Mouse (Mus musculus): ENCODE measurements around the gene Nav1. TPM values are rescaled to one million over a fixed set of nuclear protein-coding genes. Genes with fewer than 3 reads are reported as not detected.

Gene Nav1
- polyA plus RNA-seq, 1 experiment from 2014 or later: 20.7 TPM

DNA sequence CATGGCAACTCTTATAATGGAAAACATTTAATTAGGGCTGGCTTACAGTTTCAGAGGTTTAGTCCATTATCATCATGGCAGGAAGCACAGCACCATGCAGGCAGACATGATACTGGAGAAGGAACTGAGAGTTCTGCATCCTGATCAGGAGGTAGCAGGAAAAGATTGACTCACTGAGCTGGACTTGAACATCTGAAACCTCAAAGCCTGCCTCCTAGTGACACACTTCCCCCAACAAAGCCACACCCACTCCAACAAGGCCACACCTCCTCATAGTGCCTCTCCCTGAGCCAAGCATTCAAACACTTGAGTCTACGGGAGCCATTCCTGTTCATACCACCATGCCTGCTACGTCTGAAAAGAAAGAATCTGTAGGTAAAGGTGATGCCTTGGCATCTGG, 26.8 kb upstream of the Nav1 start:
- H3K4me1 ChIP-seq (replicated peaks): peaks cover 41% of the 10 kb centered on the region
- no peak overlapping the region for H3K27ac ChIP-seq

DNA sequence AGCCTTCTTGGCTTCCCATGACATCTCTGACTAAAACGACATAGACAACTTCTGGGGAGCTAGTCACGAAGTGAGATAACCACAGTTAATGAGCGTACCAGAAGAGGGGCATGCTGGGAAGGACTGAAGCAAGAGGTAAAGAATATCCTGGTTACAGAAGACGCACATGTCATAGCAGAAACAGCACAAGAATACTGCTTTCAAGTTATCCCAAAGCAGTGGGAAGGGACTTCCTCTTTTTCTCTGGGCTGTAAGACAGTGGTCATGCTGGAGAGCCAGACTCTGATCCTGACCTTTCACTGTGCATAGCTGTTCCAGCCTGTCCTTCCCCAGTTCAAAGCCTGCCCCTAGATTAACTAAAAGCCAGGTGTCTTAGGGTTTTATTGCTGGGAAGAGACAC, 26.4 kb upstream of the Nav1 start:
- 82% methylated on average over 4 of the region's 4 CpGs for WGBS
- no peak for ATAC-seq (replicated peaks; ENCODE audit: insufficient number of reproducible peaks, insufficient read depth, low FRiP score, low read depth)
- Histone ChIP-seq H3K4me1 (replicated peaks) (peaks cover 41% of the 10 kb centered on the region), H3K27me3 (no peaks in the 10 kb centered on the region), H3K9me3 (replicated peaks) (no peaks in the 10 kb centered on the region), H3K27ac (no peak overlapping the region), H3K4me3 (no peak overlapping the region), H3K4me2 (no peak overlapping the region), H3K36me3 (no peaks in the 10 kb centered on the region), H3K9ac (no peak overlapping the region)

More for the DNA sequence above, 26.8 kb upstream of the Nav1 start:
- WGBS: 77% methylated on average over 2 of the region's 2 CpGs
- Histone ChIP-seq H3K36me3 (no peaks in the 10 kb centered on the region), H3K4me2 (no peak overlapping the region), H3K9me3 (replicated peaks) (no peaks in the 10 kb centered on the region), H3K9ac (no peak overlapping the region), H3K27me3 (no peaks in the 10 kb centered on the region), H3K4me3 (no peak overlapping the region)
- no peak for ATAC-seq (replicated peaks; ENCODE audit: insufficient number of reproducible peaks, insufficient read depth, low FRiP score, low read depth)

DNA sequence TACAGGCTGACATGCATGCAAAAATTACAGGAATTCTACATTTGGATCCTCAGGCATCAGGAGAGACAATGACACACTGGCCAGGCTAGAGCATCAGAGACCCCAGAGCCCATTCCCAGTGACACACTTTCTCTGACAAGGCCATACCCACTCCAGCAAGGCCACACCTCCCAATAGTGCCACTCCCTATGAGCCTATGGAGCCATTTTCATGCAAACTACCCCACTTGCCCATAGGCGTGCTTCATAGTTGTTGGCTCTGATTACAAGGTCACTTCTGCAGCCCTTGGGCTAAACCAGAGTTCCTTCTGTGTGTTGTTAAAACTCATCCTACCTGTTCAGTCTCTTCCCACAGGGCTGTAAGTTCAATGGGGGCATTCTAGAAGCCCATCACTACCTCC, 25.1 kb upstream of the Nav1 start:
- Histone ChIP-seq H3K9me3 (replicated peaks) (no peaks in the 10 kb centered on the region), H3K4me3 (no peak overlapping the region), H3K27me3 (no peaks in the 10 kb centered on the region), H3K4me2 (no peak overlapping the region), H3K27ac (peak overlapping the region; percentile 31), H3K9ac (no peak overlapping the region), H3K36me3 (no peaks in the 10 kb centered on the region), H3K4me1 (replicated peaks) (peaks cover 35% of the 10 kb centered on the region)
- no peak for ATAC-seq (replicated peaks; ENCODE audit: insufficient number of reproducible peaks, insufficient read depth, low FRiP score, low read depth)
- 69% methylated on average over 1 of the region's 1 CpGs for WGBS

DNA sequence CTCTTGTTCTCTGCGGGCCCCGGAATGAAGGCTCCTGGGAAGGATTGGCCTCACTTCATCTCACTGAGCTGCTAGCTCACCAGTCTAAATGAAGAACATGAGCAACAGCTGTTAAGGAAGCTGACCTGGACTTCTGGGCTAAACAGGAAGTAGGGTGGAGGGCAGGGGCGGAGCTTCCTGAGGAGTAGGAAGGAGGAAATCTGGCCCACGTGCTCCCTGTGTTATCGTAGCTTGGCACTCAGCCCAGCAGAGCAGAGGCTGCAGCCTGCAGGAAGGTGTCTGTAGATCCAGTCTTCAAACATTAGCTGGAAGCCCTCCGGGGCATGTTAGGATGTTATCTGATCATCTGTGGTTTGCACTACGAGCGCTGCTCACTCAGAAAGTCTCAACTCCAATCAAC, 24.4 kb upstream of the Nav1 start:
- Histone ChIP-seq H3K36me3 (no peaks in the 10 kb centered on the region), H3K9ac (no peak overlapping the region), H3K4me2 (peak overlapping the region; percentile 11; the same call in 1 of the 2 replicates), H3K9me3 (replicated peaks) (no peaks in the 10 kb centered on the region), H3K27ac (peak overlapping the region; percentile 69), H3K4me3 (no peak overlapping the region), H3K4me1 (replicated peaks) (peaks cover 32% of the 10 kb centered on the region), H3K27me3 (no peaks in the 10 kb centered on the region)
- peak; percentile 81 for ATAC-seq (replicated peaks; ENCODE audit: insufficient number of reproducible peaks, insufficient read depth, low FRiP score, low read depth)
- 23% methylated on average over 8 of the region's 8 CpGs for WGBS

DNA sequence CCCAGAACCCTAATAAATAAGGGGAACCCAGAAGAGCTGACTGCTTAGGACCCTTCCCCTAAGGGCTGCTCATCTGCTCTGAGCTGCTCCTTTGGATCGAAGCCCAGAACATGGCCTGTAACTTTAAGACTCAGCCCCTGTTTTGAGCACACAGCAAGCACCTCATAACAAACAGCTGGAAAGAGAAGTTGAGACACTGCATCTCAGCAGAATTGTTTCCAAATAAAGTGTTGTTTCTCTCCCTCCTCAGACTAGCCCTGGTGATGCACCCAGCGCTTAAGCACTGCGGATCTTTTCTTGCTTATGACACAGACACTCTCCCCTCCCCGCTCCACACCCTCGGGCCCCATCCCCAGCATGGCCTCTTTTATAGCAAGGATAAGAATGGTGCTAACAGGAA, 22.8 kb upstream of the Nav1 start:
- H3K4me3 ChIP-seq: no peak overlapping the region
- H3K9ac ChIP-seq: no peak overlapping the region
- H3K36me3 ChIP-seq: no peaks in the 10 kb centered on the region
- H3K9me3 ChIP-seq (replicated peaks): no peaks in the 10 kb centered on the region
- no peak for ATAC-seq (replicated peaks; ENCODE audit: insufficient number of reproducible peaks, insufficient read depth, low FRiP score, low read depth)
- H3K4me1 ChIP-seq (replicated peaks): peaks cover 20% of the 10 kb centered on the region
- WGBS: 74% methylated on average over 5 of the region's 5 CpGs
- no peaks in the 10 kb centered on the region for H3K27me3 ChIP-seq
- H3K4me2 ChIP-seq: no peak overlapping the region
- H3K27ac ChIP-seq: no peak overlapping the region

DNA sequence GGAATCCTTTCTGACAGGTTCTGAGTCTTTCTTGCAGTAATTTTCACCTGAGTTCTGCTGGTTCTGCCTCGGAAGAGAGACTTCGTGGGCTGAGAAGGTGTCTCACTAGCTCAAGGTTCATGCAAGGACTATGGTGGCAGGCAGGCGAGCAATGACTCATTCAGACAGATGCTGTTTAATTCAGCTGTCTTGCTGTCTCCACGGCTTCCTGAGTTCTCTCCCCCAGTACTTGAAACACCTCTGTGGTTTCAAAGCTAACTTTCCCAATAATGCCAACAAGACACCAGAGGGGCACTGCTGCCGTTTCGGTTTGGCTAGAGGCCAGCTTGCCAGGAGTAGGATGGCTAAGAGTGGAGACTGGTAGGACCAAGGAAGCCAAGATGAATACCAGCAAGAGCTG, 19.1 kb upstream of the Nav1 start:
- no peaks in the 10 kb centered on the region for H3K36me3 ChIP-seq
- H3K27ac ChIP-seq: no peak overlapping the region
- no peaks in the 10 kb centered on the region for H3K9me3 ChIP-seq (replicated peaks)
- no peak overlapping the region for H3K9ac ChIP-seq
- no peak for ATAC-seq (replicated peaks; ENCODE audit: insufficient number of reproducible peaks, insufficient read depth, low FRiP score, low read depth)
- H3K4me1 ChIP-seq (replicated peaks): peaks cover 13% of the 10 kb centered on the region
- H3K4me3 ChIP-seq: no peak overlapping the region
- H3K27me3 ChIP-seq: no peaks in the 10 kb centered on the region
- WGBS: 80% methylated on average over 6 of the region's 6 CpGs
- H3K4me2 ChIP-seq: no peak overlapping the region

DNA sequence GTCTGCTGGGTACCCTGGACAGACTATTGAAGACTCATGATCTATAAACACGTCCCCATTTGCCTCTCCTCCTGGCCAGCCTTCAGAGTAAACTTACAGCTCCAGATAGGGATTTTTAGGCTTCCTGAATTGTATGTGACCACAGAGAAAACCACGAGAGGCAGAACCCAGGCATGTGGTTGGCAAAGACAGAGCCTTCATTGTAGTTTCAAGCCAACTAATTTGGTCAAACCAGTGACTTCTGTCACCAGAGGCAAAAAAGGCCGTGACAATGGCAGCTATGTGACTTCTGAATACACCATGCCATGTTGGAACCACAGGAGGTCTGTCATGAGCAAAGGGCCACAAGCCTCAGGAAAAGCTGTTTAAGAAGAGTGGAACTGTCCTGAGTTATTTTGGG, 18.6 kb upstream of the Nav1 start:
- no peaks in the 10 kb centered on the region for H3K36me3 ChIP-seq
- H3K27ac ChIP-seq: no peak overlapping the region
- no peak overlapping the region for H3K4me2 ChIP-seq
- no peak overlapping the region for H3K4me3 ChIP-seq
- H3K27me3 ChIP-seq: no peaks in the 10 kb centered on the region
- no peak overlapping the region for H3K9ac ChIP-seq
- no peak for ATAC-seq (replicated peaks; ENCODE audit: insufficient number of reproducible peaks, insufficient read depth, low FRiP score, low read depth)
- H3K4me1 ChIP-seq (replicated peaks): peaks cover 12% of the 10 kb centered on the region
- H3K9me3 ChIP-seq (replicated peaks): no peaks in the 10 kb centered on the region
- 60% methylated on average over 3 of the region's 3 CpGs for WGBS

DNA sequence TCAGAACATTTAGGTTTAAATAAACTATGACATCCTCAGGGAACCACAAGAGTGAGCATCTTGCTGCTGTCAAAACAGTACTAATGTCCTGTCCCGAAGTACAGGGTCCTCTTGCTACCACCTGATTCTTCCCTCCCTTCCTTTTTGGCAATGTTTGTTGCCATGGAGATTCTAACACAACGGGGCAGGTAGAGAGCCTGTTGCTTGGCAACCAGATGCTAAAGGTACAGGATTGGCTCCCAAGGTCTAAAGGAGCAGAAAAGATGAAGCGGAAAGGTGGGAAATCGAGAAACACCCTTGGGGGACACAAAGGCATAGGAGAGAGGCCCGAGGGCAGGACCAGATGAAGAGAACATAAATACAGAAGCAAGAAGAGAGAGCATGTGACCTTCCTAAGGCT, 17.6 kb upstream of the Nav1 start:
- H3K9ac ChIP-seq: no peak overlapping the region
- ATAC-seq (replicated peaks; ENCODE audit: insufficient number of reproducible peaks, insufficient read depth, low FRiP score, low read depth): no peak
- H3K4me1 ChIP-seq (replicated peaks): peaks cover 14% of the 10 kb centered on the region
- no peak overlapping the region for H3K4me3 ChIP-seq
- no peaks in the 10 kb centered on the region for H3K9me3 ChIP-seq (replicated peaks)
- no peaks in the 10 kb centered on the region for H3K27me3 ChIP-seq
- H3K36me3 ChIP-seq: no peaks in the 10 kb centered on the region
- H3K27ac ChIP-seq: no peak overlapping the region
- 71% methylated on average over 5 of the region's 5 CpGs for WGBS
- no peak overlapping the region for H3K4me2 ChIP-seq

DNA sequence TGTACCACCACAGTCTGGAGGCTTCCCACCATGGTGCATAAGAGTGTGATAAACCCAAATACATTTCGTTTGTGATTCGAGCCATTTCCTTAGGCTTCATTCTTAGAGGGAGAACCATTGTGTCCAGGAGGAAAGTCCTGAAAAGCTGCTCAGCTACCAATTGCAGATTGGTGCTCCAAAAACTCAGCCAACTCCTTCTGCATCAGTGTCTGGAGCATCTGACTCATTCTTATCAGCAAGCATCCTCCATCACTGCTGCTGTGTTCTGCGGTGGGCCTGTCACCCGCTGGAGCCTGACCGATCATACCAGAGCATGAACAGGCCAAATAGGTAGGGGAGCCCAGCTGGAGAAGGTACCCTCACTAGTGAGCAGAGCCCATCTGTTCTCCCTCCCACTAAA, 16.0 kb upstream of the Nav1 start:
- Histone ChIP-seq H3K4me1 (replicated peaks) (peaks cover 19% of the 10 kb centered on the region), H3K9ac (no peak overlapping the region), H3K27ac (no peak overlapping the region), H3K27me3 (no peaks in the 10 kb centered on the region), H3K4me2 (no peak overlapping the region), H3K36me3 (no peaks in the 10 kb centered on the region), H3K9me3 (replicated peaks) (no peaks in the 10 kb centered on the region), H3K4me3 (no peak overlapping the region)
- whole genome bisulfite sequencing: 71% methylated on average over 5 of the region's 5 CpGs
- ATAC-seq (replicated peaks; ENCODE audit: insufficient number of reproducible peaks, insufficient read depth, low FRiP score, low read depth): no peak

DNA sequence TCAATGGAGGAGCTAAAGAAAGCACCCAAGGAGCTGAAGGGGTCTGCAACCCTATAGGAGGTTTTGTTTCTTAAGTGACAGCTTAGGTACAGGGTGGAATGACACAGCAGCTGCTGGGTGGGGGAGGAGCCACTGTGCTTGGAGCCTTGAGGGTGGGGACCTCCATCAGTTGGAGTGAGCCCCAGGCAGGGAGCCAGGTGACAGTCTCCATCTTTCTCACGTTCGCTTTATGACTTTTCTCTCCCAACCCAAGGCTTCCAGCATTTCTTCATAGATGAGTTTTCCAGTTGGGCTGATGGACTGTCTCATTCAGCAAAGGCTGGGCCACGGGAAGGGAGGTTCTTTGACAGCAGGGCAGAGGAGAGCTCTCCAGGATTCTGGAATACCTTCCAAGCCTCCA, 14.2 kb upstream of the Nav1 start:
- 47% methylated on average over 3 of the region's 3 CpGs for WGBS

DNA sequence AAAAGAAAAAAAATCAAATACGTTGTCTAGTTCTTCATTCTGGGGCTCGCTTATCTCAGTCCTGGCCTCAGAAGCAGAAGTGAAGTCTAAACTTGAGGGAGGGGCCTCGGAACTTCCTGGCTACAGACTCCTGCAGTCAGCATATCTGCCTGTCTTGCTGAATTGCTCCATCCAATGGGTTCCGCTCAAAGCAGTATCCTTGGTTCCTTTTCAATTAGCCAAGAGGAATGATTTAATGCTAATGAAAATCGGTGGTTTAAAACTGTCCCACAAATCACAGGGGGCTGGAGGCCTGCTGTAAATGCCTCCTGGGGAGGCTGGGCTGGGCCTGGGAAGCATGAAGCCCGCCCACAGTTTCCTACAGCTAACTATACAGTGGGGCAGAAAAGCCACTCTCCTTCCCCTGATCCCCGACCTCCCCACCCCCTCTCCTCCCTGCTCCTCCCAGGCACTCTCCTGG, 12.9 kb upstream of the Nav1 start:
- no peak overlapping the region for H3K4me3 ChIP-seq
- no peak; the same call in 1 of the 2 replicates for ATAC-seq (replicated peaks; ENCODE audit: insufficient number of reproducible peaks, insufficient read depth, low FRiP score, low read depth)
- H3K9me3 ChIP-seq (replicated peaks): no peaks in the 10 kb centered on the region
- H3K4me2 ChIP-seq: no peak overlapping the region
- no peaks in the 10 kb centered on the region for H3K36me3 ChIP-seq
- no peak overlapping the region for H3K9ac ChIP-seq
- peaks cover 38% of the 10 kb centered on the region for H3K4me1 ChIP-seq (replicated peaks)
- no peaks in the 10 kb centered on the region for H3K27me3 ChIP-seq
- 0 out of 2 replicates have a peak overlapping the region, but pooled peaks have one; percentile 50 for H3K27ac ChIP-seq
- 21% methylated on average over 7 of the region's 7 CpGs for WGBS

More for the DNA sequence above, 14.2 kb upstream of the Nav1 start:
- Histone ChIP-seq H3K9me3 (replicated peaks) (no peaks in the 10 kb centered on the region), H3K27me3 (no peaks in the 10 kb centered on the region), H3K4me2 (no peak overlapping the region), H3K4me3 (no peak overlapping the region), H3K9ac (no peak overlapping the region), H3K36me3 (no peaks in the 10 kb centered on the region), H3K27ac (no peak overlapping the region), H3K4me1 (replicated peaks) (peaks cover 26% of the 10 kb centered on the region)
- no peak for ATAC-seq (replicated peaks; ENCODE audit: insufficient number of reproducible peaks, insufficient read depth, low FRiP score, low read depth)

DNA sequence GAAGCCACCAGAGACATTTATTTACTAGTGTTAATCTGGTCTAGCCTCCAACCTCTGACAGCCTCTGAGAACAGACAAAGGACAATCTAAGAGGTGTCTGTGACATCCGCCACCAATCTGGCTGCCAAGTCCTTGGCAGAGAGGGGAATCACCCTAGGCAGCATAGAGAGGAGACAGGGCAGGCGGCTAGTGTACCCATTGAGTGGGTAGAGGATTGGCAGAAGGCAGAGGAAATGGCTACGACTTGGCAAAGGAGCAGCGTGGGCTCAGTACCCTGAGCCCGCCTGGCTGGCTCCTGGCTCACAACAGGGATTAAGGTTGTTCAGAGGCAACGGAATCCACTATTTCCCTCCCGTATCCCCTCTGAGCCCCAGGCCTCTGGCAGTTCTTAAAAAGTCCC, 12.0 kb upstream of the Nav1 start:
- no peak for ATAC-seq (replicated peaks; ENCODE audit: insufficient number of reproducible peaks, insufficient read depth, low FRiP score, low read depth)
- H3K4me2 ChIP-seq: no peak overlapping the region
- WGBS: 58% methylated on average over 7 of the region's 7 CpGs

More for the DNA sequence above, 12.0 kb upstream of the Nav1 start:
- H3K9me3 ChIP-seq (replicated peaks): no peaks in the 10 kb centered on the region
- no peak overlapping the region for H3K9ac ChIP-seq
- H3K27ac ChIP-seq: no peak overlapping the region
- no peak overlapping the region for H3K4me3 ChIP-seq
- H3K4me1 ChIP-seq (replicated peaks): peaks cover 38% of the 10 kb centered on the region
- H3K36me3 ChIP-seq: no peaks in the 10 kb centered on the region
- H3K27me3 ChIP-seq: no peaks in the 10 kb centered on the region
